Mouse (Mus musculus): ENCODE results near the gene Agpat4. TPM values are rescaled to one million over a fixed set of nuclear protein-coding genes. Genes with fewer than 3 reads are reported as not detected.
"Not testable (repeated sequence)": the region's sequence is repeated elsewhere in the genome, so short reads cannot be mapped to it uniquely, and the experiment has no call there.

The Agpat4 gene
- polyA plus RNA-seq, 1 experiment = 18.8 TPM

GRCm38 (mm10) chr17:12120268-12120667 is 1.8 kb downstream of the Agpat4 start:
- H3K4me3 ChIP-seq (ENCODE audit: insufficient read depth, low read length) = no peak overlapping the region
- TF ChIP-seq POLR2A (IDR thresholded peaks at IDR 0.05; ENCODE audit: borderline replicate concordance, low read depth, low read length) (no peak), CTCF (IDR thresholded peaks at IDR 0.05; ENCODE audit: low read depth, low read length) (no peak)
- H3K4me1 ChIP-seq (ENCODE audit: control insufficient read depth, insufficient read depth, low read length) = peaks cover 10% of the 10 kb centered on the region
- no peak overlapping the region for H3K27ac ChIP-seq (ENCODE audit: insufficient read depth, low read depth, low read length)

GRCm38 (mm10) chr17:12121226-12121794 is 2.8 kb downstream of the Agpat4 start:
- no peak overlapping the region for H3K4me3 ChIP-seq (ENCODE audit: insufficient read depth, low read length)
- no peak overlapping the region for H3K27ac ChIP-seq (ENCODE audit: insufficient read depth, low read depth, low read length)
- peaks cover 10% of the 10 kb centered on the region for H3K4me1 ChIP-seq (ENCODE audit: control insufficient read depth, insufficient read depth, low read length)
- TF ChIP-seq POLR2A (IDR thresholded peaks at IDR 0.05; ENCODE audit: borderline replicate concordance, low read depth, low read length) = no peak
- no peak for TF ChIP-seq CTCF (IDR thresholded peaks at IDR 0.05; ENCODE audit: low read depth, low read length)

GRCm38 (mm10) chr17:12122262-12122661 is 3.8 kb downstream of the Agpat4 start:
- peaks cover 10% of the 10 kb centered on the region for H3K4me1 ChIP-seq (ENCODE audit: control insufficient read depth, insufficient read depth, low read length)
- H3K27ac ChIP-seq (ENCODE audit: insufficient read depth, low read depth, low read length); H3K4me3 ChIP-seq (ENCODE audit: insufficient read depth, low read length): not testable (repeated sequence)

DNA sequence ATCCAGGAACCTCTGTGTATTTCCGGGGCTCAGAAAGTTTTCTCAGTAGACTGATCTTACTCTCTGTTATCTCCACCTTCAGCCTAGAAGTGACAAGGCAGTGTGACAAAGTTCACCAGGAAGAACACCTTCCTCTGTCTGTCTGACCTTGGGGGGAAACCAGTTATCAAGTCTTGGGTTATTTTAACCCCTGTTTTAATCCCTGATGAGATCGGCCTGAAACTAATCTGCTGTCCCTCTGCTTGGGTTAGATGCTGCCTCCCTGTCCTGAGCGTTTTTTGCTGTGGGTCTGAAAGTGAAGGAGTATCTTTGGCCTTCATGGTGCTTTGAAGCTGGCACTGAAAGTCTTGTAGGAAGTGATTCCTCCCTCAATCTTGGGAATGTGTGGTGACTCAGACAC is 4.7 kb downstream of the Agpat4 start:
- Histone ChIP-seq H3K4me1 (ENCODE audit: control insufficient read depth, insufficient read depth, low read length) (peaks cover 10% of the 10 kb centered on the region), H3K27ac (ENCODE audit: insufficient read depth, low read depth, low read length) (no peak overlapping the region), H3K4me3 (ENCODE audit: insufficient read depth, low read length) (no peak overlapping the region)
- TF ChIP-seq POLR2A (IDR thresholded peaks at IDR 0.05; ENCODE audit: borderline replicate concordance, low read depth, low read length) (no peak), CTCF (IDR thresholded peaks at IDR 0.05; ENCODE audit: low read depth, low read length) (no peak)

- TF ChIP-seq CTCF (IDR thresholded peaks at IDR 0.05; ENCODE audit: low read depth, low read length) (no peak), POLR2A (IDR thresholded peaks at IDR 0.05; ENCODE audit: borderline replicate concordance, low read depth, low read length) (no peak)
- Histone ChIP-seq H3K27ac (ENCODE audit: insufficient read depth, low read depth, low read length) (no peak overlapping the region), H3K4me3 (ENCODE audit: insufficient read depth, low read length) (no peak overlapping the region), H3K4me1 (ENCODE audit: control insufficient read depth, insufficient read depth, low read length) (peaks cover 2% of the 10 kb centered on the region; the same call in 1 of the 2 replicates)
These were observed 8.6 kb downstream of the Agpat4 start for GRCm38 (mm10) chr17:12127056-12127455.

- Histone ChIP-seq H3K4me1 (ENCODE audit: control insufficient read depth, insufficient read depth, low read length) (peaks cover 9% of the 10 kb centered on the region), H3K27ac (ENCODE audit: insufficient read depth, low read depth, low read length) (no peak overlapping the region), H3K4me3 (ENCODE audit: insufficient read depth, low read length) (no peak overlapping the region)
- no peak for TF ChIP-seq POLR2A (IDR thresholded peaks at IDR 0.05; ENCODE audit: borderline replicate concordance, low read depth, low read length)
- TF ChIP-seq CTCF (IDR thresholded peaks at IDR 0.05; ENCODE audit: low read depth, low read length) = no peak
These were observed 10.5 kb downstream of the Agpat4 start for GRCm38 (mm10) chr17:12128976-12129375.

DNA sequence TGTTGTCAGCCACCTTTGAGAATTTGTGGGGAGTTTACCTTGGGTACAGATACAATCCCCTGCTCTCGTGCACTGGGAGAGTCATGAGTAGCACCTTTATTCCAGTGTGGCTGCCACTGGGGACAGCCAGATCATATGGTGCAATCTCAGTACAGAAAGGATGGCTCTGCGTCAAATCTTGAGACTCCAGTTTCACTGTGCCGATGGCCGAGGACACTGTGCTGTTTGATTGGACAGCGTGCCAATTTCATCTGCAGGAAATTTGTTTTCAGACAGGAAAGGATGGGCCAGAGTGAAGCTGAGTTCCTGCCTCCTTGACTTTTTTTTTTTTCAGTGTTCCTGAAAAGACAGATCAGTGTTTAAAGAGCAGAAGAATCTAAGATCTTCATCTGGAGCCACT is 12.7 kb downstream of the Agpat4 start:
- no peak overlapping the region for H3K4me3 ChIP-seq (ENCODE audit: insufficient read depth, low read length)
- H3K4me1 ChIP-seq (ENCODE audit: control insufficient read depth, insufficient read depth, low read length) = peaks cover 22% of the 10 kb centered on the region
- TF ChIP-seq POLR2A (IDR thresholded peaks at IDR 0.05; ENCODE audit: borderline replicate concordance, low read depth, low read length) (no peak), CTCF (IDR thresholded peaks at IDR 0.05; ENCODE audit: low read depth, low read length) (no peak)
- no peak overlapping the region for H3K27ac ChIP-seq (ENCODE audit: insufficient read depth, low read depth, low read length)

DNA sequence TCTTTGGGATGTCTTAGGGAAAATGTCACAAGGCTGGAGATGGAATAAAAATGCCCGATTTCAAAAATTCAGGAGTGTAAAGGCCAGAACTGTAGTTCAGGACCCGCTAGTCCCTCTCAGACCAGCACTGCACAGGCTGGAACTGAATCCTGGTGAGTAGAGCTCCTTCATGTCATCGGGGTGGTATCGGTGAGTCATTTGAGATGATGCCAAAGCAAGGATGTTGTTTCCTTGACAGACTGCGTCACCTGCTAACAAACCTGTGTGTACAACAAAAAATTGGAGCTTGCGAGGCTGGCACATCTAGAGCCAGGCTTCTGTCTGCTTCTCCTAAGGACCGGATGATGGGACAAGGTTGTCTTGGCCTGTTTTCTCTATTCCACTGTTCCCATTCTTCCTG is 13.1 kb downstream of the Agpat4 start:
- Histone ChIP-seq H3K4me3 (ENCODE audit: insufficient read depth, low read length) (no peak overlapping the region), H3K4me1 (ENCODE audit: control insufficient read depth, insufficient read depth, low read length) (peaks cover 26% of the 10 kb centered on the region), H3K27ac (ENCODE audit: insufficient read depth, low read depth, low read length) (no peak overlapping the region)
- no peak for TF ChIP-seq POLR2A (IDR thresholded peaks at IDR 0.05; ENCODE audit: borderline replicate concordance, low read depth, low read length)
- TF ChIP-seq CTCF (IDR thresholded peaks at IDR 0.05; ENCODE audit: low read depth, low read length) = no peak

DNA sequence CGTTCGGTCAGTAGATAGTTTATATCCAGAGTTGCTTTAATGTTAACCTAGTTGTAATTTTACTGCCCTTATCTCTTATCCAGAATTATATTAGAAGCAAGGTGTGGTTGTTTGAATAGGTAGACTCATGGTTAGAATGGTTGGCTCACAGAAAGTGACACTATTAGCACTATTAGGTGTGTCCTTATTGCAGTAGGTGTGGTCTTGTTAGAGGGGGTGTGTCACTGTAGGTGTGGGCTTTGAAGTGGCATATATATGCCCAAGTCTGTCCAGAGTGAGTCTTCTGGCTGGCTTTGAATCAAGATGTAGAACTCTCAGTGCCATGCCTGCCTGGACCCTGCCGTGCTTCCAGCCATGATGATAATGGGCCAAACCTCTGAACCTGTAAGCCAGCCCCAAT is 14.4 kb downstream of the Agpat4 start:
- no peak for TF ChIP-seq CTCF (IDR thresholded peaks at IDR 0.05; ENCODE audit: low read depth, low read length)
- no peak for TF ChIP-seq POLR2A (IDR thresholded peaks at IDR 0.05; ENCODE audit: borderline replicate concordance, low read depth, low read length)
- peaks cover 30% of the 10 kb centered on the region for H3K4me1 ChIP-seq (ENCODE audit: control insufficient read depth, insufficient read depth, low read length)
- H3K27ac ChIP-seq (ENCODE audit: insufficient read depth, low read depth, low read length) = no peak overlapping the region
- no peak overlapping the region for H3K4me3 ChIP-seq (ENCODE audit: insufficient read depth, low read length)

DNA sequence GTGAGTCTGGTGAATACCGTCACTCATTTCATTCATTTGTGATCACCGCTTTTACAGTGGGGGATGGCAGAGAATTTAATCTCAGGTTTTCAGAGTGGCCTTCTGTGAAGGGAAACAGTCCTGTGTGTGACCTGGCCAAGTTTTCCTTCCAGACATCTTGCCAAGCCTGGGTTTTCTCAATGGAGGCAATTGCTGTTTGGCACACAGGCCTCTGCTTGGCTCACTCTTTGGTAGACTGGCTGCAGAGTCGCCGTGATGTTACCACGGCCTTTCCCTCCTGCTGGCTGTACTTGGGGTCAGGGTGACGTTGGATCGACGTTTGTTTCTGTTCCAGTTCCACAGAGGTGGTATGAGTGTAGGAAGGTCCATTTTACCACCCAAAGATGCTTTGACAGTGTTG is 15.5 kb downstream of the Agpat4 start:
- TF ChIP-seq CTCF (IDR thresholded peaks at IDR 0.05; ENCODE audit: low read depth, low read length) = no peak
- no peak for TF ChIP-seq POLR2A (IDR thresholded peaks at IDR 0.05; ENCODE audit: borderline replicate concordance, low read depth, low read length)

More for the DNA sequence above, 15.5 kb downstream of the Agpat4 start:
- Histone ChIP-seq H3K4me3 (ENCODE audit: insufficient read depth, low read length) (no peak overlapping the region), H3K4me1 (ENCODE audit: control insufficient read depth, insufficient read depth, low read length) (peaks cover 30% of the 10 kb centered on the region), H3K27ac (ENCODE audit: insufficient read depth, low read depth, low read length) (no peak overlapping the region; the same call in 1 of the 2 replicates)
